Mouse (Mus musculus) right cerebral cortex, postnatal 10 days (tissue): Measurements from ENCODE around the gene Arl5a.

Experiments used
- DNase-seq, 2 experiments: peaks; one replicate each; pipeline ENCODE4 v3.0.0; 2021; ENCODE audit warnings: low spot score in 2 of 2

The Arl5a gene

GRCm38 (mm10) chr2:52361086-52361485 is 63.6 kb downstream of the Arl5a start:
- no peak for DNase-seq

- DNase-seq: no peak
Measured at GRCm38 (mm10) chr2:52359722-52360121, 65.0 kb downstream of the Arl5a start.

GRCm38 (mm10) chr2:52358156-52358555 is 66.5 kb downstream of the Arl5a start:
- DNase-seq: no peak

GRCm38 (mm10) chr2:52351029-52351428 is 73.7 kb downstream of the Arl5a start:
- DNase-seq: no peak
